Mouse (Mus musculus): ENCODE measurements at regions not wholly inside any gene's neighbourhood (a gene's known extent, or its start where the extent isn't known, plus 50 kb on each side); places are given as distances from the start of the nearest gene placed in this dataset.

GRCm38 (mm10) chr14:76188105-76188645 is 77.5 kb downstream of the Nufip1 start:
- no peak for ATAC-seq (replicated peaks; ENCODE audit: insufficient number of reproducible peaks, low FRiP score, low TSS enrichment, poor library complexity, severe bottlenecking)

- peak; percentile 55 for ATAC-seq (replicated peaks; ENCODE audit: insufficient number of reproducible peaks, low FRiP score, low TSS enrichment, poor library complexity, severe bottlenecking)
Measured at GRCm38 (mm10) chr14:76195324-76195723, 84.6 kb downstream of the Nufip1 start.

- no peak for ATAC-seq (replicated peaks; ENCODE audit: insufficient number of reproducible peaks, low FRiP score, low TSS enrichment, poor library complexity, severe bottlenecking)
Measured at GRCm38 (mm10) chr14:76197357-76197756, 86.7 kb downstream of the Nufip1 start.

- ATAC-seq (replicated peaks; ENCODE audit: insufficient number of reproducible peaks, low FRiP score, low TSS enrichment, poor library complexity, severe bottlenecking) = no peak
Measured at GRCm38 (mm10) chr14:76198406-76198805, 87.7 kb downstream of the Nufip1 start.

GRCm38 (mm10) chr14:76202595-76202994 is 91.9 kb downstream of the Nufip1 start:
- ATAC-seq (replicated peaks; ENCODE audit: insufficient number of reproducible peaks, low FRiP score, low TSS enrichment, poor library complexity, severe bottlenecking) = no peak

GRCm38 (mm10) chr14:76203135-76203534 is 92.4 kb downstream of the Nufip1 start:
- ATAC-seq (replicated peaks; ENCODE audit: insufficient number of reproducible peaks, low FRiP score, low TSS enrichment, poor library complexity, severe bottlenecking) = no peak

GRCm38 (mm10) chr14:76216446-76217177 is 105.9 kb downstream of the Nufip1 start:
- no peak for ATAC-seq (replicated peaks; ENCODE audit: insufficient number of reproducible peaks, low FRiP score, low TSS enrichment, poor library complexity, severe bottlenecking)

GRCm38 (mm10) chr14:76217178-76217500 is 106.4 kb downstream of the Nufip1 start:
- ATAC-seq (replicated peaks; ENCODE audit: insufficient number of reproducible peaks, low FRiP score, low TSS enrichment, poor library complexity, severe bottlenecking) = no peak; the same call in 1 of the 2 replicates

GRCm38 (mm10) chr14:76217571-76218256 is 107.0 kb downstream of the Nufip1 start:
- no peak for ATAC-seq (replicated peaks; ENCODE audit: insufficient number of reproducible peaks, low FRiP score, low TSS enrichment, poor library complexity, severe bottlenecking)

- no peak for ATAC-seq (replicated peaks; ENCODE audit: insufficient number of reproducible peaks, low FRiP score, low TSS enrichment, poor library complexity, severe bottlenecking)
Measured at GRCm38 (mm10) chr14:76220952-76221351, 110.3 kb downstream of the Nufip1 start.

GRCm38 (mm10) chr14:76221617-76222319 is 111.1 kb downstream of the Nufip1 start:
- no peak for ATAC-seq (replicated peaks; ENCODE audit: insufficient number of reproducible peaks, low FRiP score, low TSS enrichment, poor library complexity, severe bottlenecking)

GRCm38 (mm10) chr14:76222320-76222626 is 111.6 kb downstream of the Nufip1 start:
- ATAC-seq (replicated peaks; ENCODE audit: insufficient number of reproducible peaks, low FRiP score, low TSS enrichment, poor library complexity, severe bottlenecking) = no peak

GRCm38 (mm10) chr14:76223036-76223650 is 112.5 kb downstream of the Nufip1 start:
- no peak for ATAC-seq (replicated peaks; ENCODE audit: insufficient number of reproducible peaks, low FRiP score, low TSS enrichment, poor library complexity, severe bottlenecking)

- ATAC-seq (replicated peaks; ENCODE audit: insufficient number of reproducible peaks, low FRiP score, low TSS enrichment, poor library complexity, severe bottlenecking) = no peak
Measured at GRCm38 (mm10) chr14:76223903-76224302, 113.2 kb downstream of the Nufip1 start.

GRCm38 (mm10) chr14:76225532-76225931 is 114.8 kb downstream of the Nufip1 start:
- no peak for ATAC-seq (replicated peaks; ENCODE audit: insufficient number of reproducible peaks, low FRiP score, low TSS enrichment, poor library complexity, severe bottlenecking)

- no peak for ATAC-seq (replicated peaks; ENCODE audit: insufficient number of reproducible peaks, low FRiP score, low TSS enrichment, poor library complexity, severe bottlenecking)
Measured at GRCm38 (mm10) chr14:76226621-76227297, 116.1 kb downstream of the Nufip1 start.

- no peak for ATAC-seq (replicated peaks; ENCODE audit: insufficient number of reproducible peaks, low FRiP score, low TSS enrichment, poor library complexity, severe bottlenecking)
Measured at GRCm38 (mm10) chr14:76228968-76229555, 118.4 kb downstream of the Nufip1 start.

- no peak for ATAC-seq (replicated peaks; ENCODE audit: insufficient number of reproducible peaks, low FRiP score, low TSS enrichment, poor library complexity, severe bottlenecking)
Measured at GRCm38 (mm10) chr14:76239856-76240493, 129.3 kb downstream of the Nufip1 start.
